Mouse (Mus musculus): ENCODE results near the gene Sh3pxd2a.
A peak's percentile ranks its signal among the peaks of the same experiment; 100 is the strongest.

Sh3pxd2a gene

GRCm38 (mm10) chr19:47330743-47331227 lies 133.4 kb downstream of the Sh3pxd2a start:
- no peak for DNase-seq

GRCm38 (mm10) chr19:47329102-47329501 lies 135.1 kb downstream of the Sh3pxd2a start:
- DNase-seq: no peak

- DNase-seq: no peak
Observed at GRCm38 (mm10) chr19:47327896-47328882, 136.0 kb downstream of the Sh3pxd2a start.

- DNase-seq: peak; percentile 61 to 74
Observed at GRCm38 (mm10) chr19:47325881-47326280, 138.3 kb downstream of the Sh3pxd2a start.

- no peak for DNase-seq
Observed at GRCm38 (mm10) chr19:47323096-47323849, 140.9 kb downstream of the Sh3pxd2a start.

- DNase-seq: no peak
Observed at GRCm38 (mm10) chr19:47320331-47320668, 143.9 kb downstream of the Sh3pxd2a start.

GRCm38 (mm10) chr19:47319521-47320330 lies 144.5 kb downstream of the Sh3pxd2a start:
- no peak for DNase-seq

- no peak for DNase-seq
Observed at GRCm38 (mm10) chr19:47319061-47319460, 145.1 kb downstream of the Sh3pxd2a start.

- peak; percentile 53 to 77 for DNase-seq
Observed at GRCm38 (mm10) chr19:47317063-47317938, 146.9 kb downstream of the Sh3pxd2a start.

- DNase-seq: no peak
Observed at GRCm38 (mm10) chr19:47316288-47317062, 147.7 kb downstream of the Sh3pxd2a start.

- no peak for DNase-seq
Observed at GRCm38 (mm10) chr19:47315917-47316265, 148.3 kb downstream of the Sh3pxd2a start.

- no peak for DNase-seq
Observed at GRCm38 (mm10) chr19:47315091-47315916, 148.9 kb downstream of the Sh3pxd2a start.

GRCm38 (mm10) chr19:47314076-47314941 lies 149.9 kb downstream of the Sh3pxd2a start:
- DNase-seq: no peak

GRCm38 (mm10) chr19:47313387-47314075 lies 150.7 kb downstream of the Sh3pxd2a start:
- peak; percentile 65 to 67 for DNase-seq

- no peak for DNase-seq
Observed at GRCm38 (mm10) chr19:47311162-47311561, 153.0 kb downstream of the Sh3pxd2a start.

- no peak for DNase-seq
Observed at GRCm38 (mm10) chr19:47309824-47310223, 154.4 kb downstream of the Sh3pxd2a start.

- no peak for DNase-seq
Observed at GRCm38 (mm10) chr19:47306917-47307315, 157.3 kb downstream of the Sh3pxd2a start.

All from cerebellum, postnatal 14 days (tissue).